Mouse (Mus musculus) heart, adult 2 months (tissue): ENCODE data around the gene E2f8.

Experiments
- CTCF ChIP-seq: fragments of 200-600 bp; IDR thresholded peaks from 2 replicates; pipeline ENCODE4 v1.8.1; 2022; ENCODE audit warnings: antibody characterized with exemption, mild to moderate bottlenecking, moderate library complexity
- EP300 ChIP-seq: fragments of 200-500 bp; IDR thresholded peaks from 2 replicates; pipeline ENCODE4 v1.6.1; 2011; ENCODE audit warnings: low read depth, low read length, control low read depth; ENCODE audit not compliant: insufficient read depth
- POLR2A ChIP-seq: fragments of 200-500 bp; IDR thresholded peaks from 2 replicates; pipeline ENCODE4 v1.6.1; 2011; ENCODE audit warnings: mild to moderate bottlenecking, low read depth, low read length, control low read depth; ENCODE audit not compliant: insufficient read depth

- TF ChIP-seq CTCF (no peak), EP300 (no peak), POLR2A (no peak)
Observed at GRCm38 (mm10) chr7:48871292-48871691, 10.1 kb downstream of the E2f8 start.
